Mouse (Mus musculus) kidney, embryonic 14.5 days (tissue): ENCODE data around the gene Dr1. TPM values are rescaled to one million over a fixed set of nuclear protein-coding genes. Genes with fewer than 3 reads are reported as not detected.
"Not testable (repeated sequence)": the region's sequence is repeated elsewhere in the genome, so short reads cannot be mapped to it uniquely, and the experiment has no call there.

ENCODE experiments used
- ATAC-seq: fragments of 200-750 bp; cut with Nextera tagmentation; 2 replicates; pipeline ENCODE4 v1.8.0; 2017; ENCODE audit warnings: moderate number of reproducible peaks, mild to moderate bottlenecking, moderate TSS enrichment, moderate library complexity; ENCODE audit not compliant: low FRiP score, low TSS enrichment
- H3K27ac ChIP-seq: fragments of 300-500 bp; sonication (generic); 2 replicates; pipeline ENCODE4 v1.5.1; 2014; ENCODE audit warnings: low read depth, mild to moderate bottlenecking, low read length, moderate library complexity, mixed read lengths
- H3K27me3 ChIP-seq: fragments of 300-500 bp; sonication (generic); 2 replicates; pipeline ENCODE4 v1.6.1; 2014; ENCODE audit warnings: mild to moderate bottlenecking, low read length; ENCODE audit not compliant: control insufficient read depth, insufficient read depth
- H3K36me3 ChIP-seq: fragments of 300-500 bp; sonication (generic); 2 replicates; pipeline ENCODE4 v1.6.1; 2014; ENCODE audit warnings: low read length, mixed read lengths; ENCODE audit not compliant: control insufficient read depth, insufficient read depth
- H3K4me1 ChIP-seq: fragments of 300-500 bp; sonication (generic); 2 replicates; pipeline ENCODE4 v1.6.1; 2014; ENCODE audit warnings: low read length, mixed read lengths; ENCODE audit not compliant: control insufficient read depth, insufficient read depth
- H3K4me2 ChIP-seq: fragments of 300-500 bp; sonication (generic); replicated peaks from 2 replicates; pipeline ENCODE4 v1.6.1; 2014; ENCODE audit warnings: low read depth, mild to moderate bottlenecking, low read length
- H3K4me3 ChIP-seq: fragments of 300-500 bp; sonication (generic); 2 replicates; pipeline ENCODE4 v1.5.1; 2014; ENCODE audit warnings: mild to moderate bottlenecking, low read length
- H3K9ac ChIP-seq: fragments of 300-500 bp; sonication (generic); 2 replicates; pipeline ENCODE4 v1.6.1; 2014; ENCODE audit warnings: low read depth, mild to moderate bottlenecking, low read length, moderate library complexity
- H3K9me3 ChIP-seq: fragments of 300-500 bp; sonication (generic); 2 replicates; pipeline ENCODE4 v1.6.1; 2016; ENCODE audit warnings: low read length; ENCODE audit not compliant: control insufficient read depth
- WGBS: fragments of 180-500 bp; shearing (Covaris S2); extraction: QIAGEN DNeasy Blood & Tissue Kit; methylation state at CpG from one replicate; pipeline ENCODE4 v1.1.7; 2014; 5-methylcytosine and 5-hydroxymethylcytosine counted together
- polyA plus RNA-seq: library from polyadenylated mRNA; unstranded; fragments of >200 nt; fragmentation: Nextera tagmentation; extraction: Ambion mirVana; gene quantifications from 2 replicates; pipeline ENCODE4 v1.2.1, GENCODE M21; 2014

Gene Dr1
- polyA plus RNA-seq, 1 experiment from 2014 or later, result 49.9 TPM

DNA sequence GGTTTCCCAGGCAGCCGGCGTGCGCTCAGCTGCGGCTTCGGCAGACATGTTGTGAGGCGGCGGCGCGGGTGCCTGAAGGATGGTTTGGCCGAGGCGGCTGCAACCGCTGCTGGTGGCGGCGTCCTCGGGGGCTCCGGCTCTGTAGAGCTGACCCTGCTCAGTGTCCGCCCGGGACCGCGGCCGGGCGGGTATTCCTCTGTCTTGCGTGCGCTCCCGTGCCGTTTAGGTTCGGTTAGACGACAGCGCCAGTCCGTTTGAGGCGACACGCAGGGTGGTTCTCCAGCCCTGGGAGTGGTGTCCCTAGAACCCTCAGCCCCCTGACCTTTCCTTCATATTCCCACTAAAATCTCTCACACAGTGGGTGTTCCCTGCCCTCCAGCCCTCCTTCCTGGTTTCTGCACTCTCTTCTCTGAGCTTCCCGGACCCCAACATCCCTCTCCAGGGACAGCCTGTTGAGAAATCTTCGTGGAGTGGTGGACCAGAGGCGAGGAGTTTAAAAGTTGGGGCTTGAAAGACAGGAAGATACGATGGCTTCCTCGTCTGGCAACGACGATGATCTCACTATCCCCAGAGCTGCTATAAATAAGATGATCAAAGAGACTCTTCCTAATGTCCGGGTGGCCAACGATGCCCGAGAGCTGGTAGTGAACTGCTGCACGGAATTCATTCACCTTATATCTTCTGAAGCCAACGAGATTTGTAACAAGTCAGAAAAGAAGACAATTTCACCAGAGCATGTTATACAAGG lies 540 bp downstream of the Dr1 start:
- H3K36me3 ChIP-seq, result peaks cover 7% of the 10 kb centered on the region; the same call in 1 of the 2 replicates
- under 1% methylated on average over 44 of the region's 44 CpGs for WGBS
- H3K4me3 ChIP-seq, result peak overlapping the region; percentile 96
- H3K4me1 ChIP-seq, result peaks cover 10% of the 10 kb centered on the region
- peak overlapping the region; percentile 52 for H3K4me2 ChIP-seq
- H3K9me3 ChIP-seq, result no peaks in the 10 kb centered on the region
- H3K27ac ChIP-seq, result peak overlapping the region; percentile 84
- H3K9ac ChIP-seq, result peak overlapping the region; percentile 95
- ATAC-seq, result peak; percentile 71
- H3K27me3 ChIP-seq, result no peaks in the 10 kb centered on the region

GRCm38 (mm10) chr5:108269811-108270151 lies 1.1 kb downstream of the Dr1 start:
- H3K4me1 ChIP-seq, result peaks cover 10% of the 10 kb centered on the region
- peak overlapping the region; percentile 52 for H3K4me2 ChIP-seq
- peaks cover 7% of the 10 kb centered on the region; the same call in 1 of the 2 replicates for H3K36me3 ChIP-seq
- H3K9ac ChIP-seq, result peak overlapping the region; percentile 95
- no peak overlapping the region for H3K27ac ChIP-seq
- no peak for ATAC-seq
- peak overlapping the region; percentile 96 for H3K4me3 ChIP-seq
- no peaks in the 10 kb centered on the region for H3K27me3 ChIP-seq
- WGBS, result 6% methylated on average over 7 of the region's 7 CpGs
- H3K9me3 ChIP-seq, result no peaks in the 10 kb centered on the region

DNA sequence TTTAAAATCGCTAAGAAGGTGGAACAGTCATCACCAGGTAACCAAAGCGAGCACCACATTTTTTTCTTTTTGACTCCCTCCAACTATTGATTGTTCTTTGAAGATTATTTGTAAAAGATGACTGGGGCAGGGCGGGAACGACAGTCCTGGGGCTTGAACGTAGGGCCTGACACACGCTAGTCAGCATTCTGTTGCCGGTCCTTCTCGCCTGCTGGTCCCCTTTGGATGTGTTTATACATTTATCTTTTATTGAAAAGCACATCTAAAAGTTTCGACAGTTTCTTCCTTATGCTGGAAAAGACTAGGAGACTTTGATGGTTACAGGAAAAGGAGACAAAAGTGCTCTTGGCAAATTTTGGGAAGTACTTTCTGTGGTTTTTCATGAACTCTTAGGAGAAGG lies 1.7 kb downstream of the Dr1 start:
- no peak for ATAC-seq
- no peaks in the 10 kb centered on the region for H3K9me3 ChIP-seq
- H3K27me3 ChIP-seq, result no peaks in the 10 kb centered on the region
- peaks cover 10% of the 10 kb centered on the region for H3K4me1 ChIP-seq
- peak overlapping the region; percentile 96 for H3K4me3 ChIP-seq
- H3K4me2 ChIP-seq, result peak overlapping the region; percentile 52
- no peak overlapping the region for H3K27ac ChIP-seq
- H3K9ac ChIP-seq, result peak overlapping the region; percentile 95; the same call in 1 of the 2 replicates
- peaks cover 7% of the 10 kb centered on the region; the same call in 1 of the 2 replicates for H3K36me3 ChIP-seq
- WGBS, result 38% methylated on average over 9 of the region's 9 CpGs

DNA sequence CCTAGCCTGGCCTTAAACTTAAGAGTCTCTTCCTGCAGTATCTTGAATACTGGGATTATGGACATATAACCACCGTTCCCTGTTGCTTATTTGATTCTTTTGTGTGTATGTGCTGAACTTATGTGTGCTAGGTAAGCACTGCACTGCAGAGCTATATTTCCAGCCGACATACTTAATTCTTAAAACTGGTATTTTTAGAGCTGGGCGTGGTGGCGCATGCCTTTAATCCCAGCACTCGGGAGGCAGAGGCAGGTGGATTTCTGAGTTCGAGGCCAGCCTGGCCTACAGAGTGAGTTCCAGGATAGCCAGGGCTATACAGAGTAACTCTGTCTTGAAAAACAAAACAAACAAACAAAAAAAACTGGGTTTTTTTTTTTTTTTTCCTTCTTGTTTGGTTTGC lies 2.6 kb downstream of the Dr1 start:
- not testable (repeated sequence) for H3K27ac ChIP-seq, H3K4me3 ChIP-seq, H3K4me1 ChIP-seq, H3K9ac ChIP-seq, ATAC-seq, H3K27me3 ChIP-seq, H3K9me3 ChIP-seq
- H3K36me3 ChIP-seq, result peaks cover 12% of the 10 kb centered on the region; the same call in 1 of the 2 replicates
- peak overlapping the region; percentile 52; the same call in 1 of the 2 replicates for H3K4me2 ChIP-seq
- WGBS, result 91% methylated on average over 6 of the region's 6 CpGs

DNA sequence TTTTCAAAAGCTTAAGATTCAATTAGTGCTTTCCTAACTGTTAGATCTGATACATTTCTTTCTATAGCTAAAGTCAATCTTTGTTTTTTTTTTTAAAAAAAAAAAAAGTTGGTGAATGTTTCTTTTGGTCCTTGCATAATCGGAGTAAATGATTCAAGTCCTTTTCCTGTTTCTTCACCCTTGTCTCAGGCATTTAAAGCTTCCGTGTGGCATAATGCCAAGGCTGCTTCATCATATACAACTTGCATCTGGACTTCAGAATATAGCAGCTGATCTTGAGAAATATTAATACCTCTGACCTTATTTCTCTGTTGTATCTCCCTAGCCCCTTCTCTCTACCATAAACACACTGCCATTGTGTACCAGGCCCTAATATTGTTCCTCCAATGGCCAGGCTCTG lies 18.3 kb downstream of the Dr1 start:
- no peaks in the 10 kb centered on the region for H3K27me3 ChIP-seq
- no peak overlapping the region for H3K4me3 ChIP-seq
- ATAC-seq, result no peak
- H3K4me1 ChIP-seq, result no peaks in the 10 kb centered on the region
- H3K36me3 ChIP-seq, result no peaks in the 10 kb centered on the region
- no peak overlapping the region for H3K9ac ChIP-seq
- no peaks in the 10 kb centered on the region for H3K9me3 ChIP-seq
- H3K4me2 ChIP-seq, result no peak overlapping the region
- H3K27ac ChIP-seq, result no peak overlapping the region
- 77% methylated on average over 2 of the region's 2 CpGs for WGBS

- WGBS, result 73% methylated on average over 3 of the region's 3 CpGs
- Histone ChIP-seq H3K36me3 (no peaks in the 10 kb centered on the region), H3K4me2 (no peak overlapping the region), H3K9ac (no peak overlapping the region), H3K9me3 (no peaks in the 10 kb centered on the region), H3K4me3 (no peak overlapping the region), H3K27me3 (no peaks in the 10 kb centered on the region; the same call in 1 of the 2 replicates), H3K4me1 (no peaks in the 10 kb centered on the region), H3K27ac (no peak overlapping the region)
- ATAC-seq, result no peak
These were observed 32.9 kb downstream of the Dr1 start for GRCm38 (mm10) chr5:108301567-108301966.

- WGBS, result under 1% methylated on average over 57 of the region's 57 CpGs
- H3K4me3 ChIP-seq, result peak within 1 kb of the TSS; percentile 75
- H3K27ac ChIP-seq, result peak within 1 kb of the TSS; percentile 74
- no peaks in the 10 kb centered on the region for H3K27me3 ChIP-seq
- 0 out of 2 replicates have a peak, but pooled peaks cover 3% of the 10 kb centered on the region for H3K4me1 ChIP-seq
- H3K9me3 ChIP-seq, result no peaks in the 10 kb centered on the region
- ATAC-seq, result peak; percentile 99
- H3K4me2 ChIP-seq, result peak within 1 kb of the TSS; percentile 80
- peak within 1 kb of the TSS; percentile 77 for H3K9ac ChIP-seq
- H3K36me3 ChIP-seq, result no peaks in the 10 kb centered on the region
These were observed 43.7 kb downstream of the Dr1 start, which contains the start of gene Pigg for GRCm38 (mm10) chr5:108312224-108313064. Gene Pigg (plus strand): TSS chr5:108312609.

GRCm38 (mm10) chr5:108313065-108313860 lies 44.6 kb downstream of the Dr1 start:
- Histone ChIP-seq H3K27ac (no peak overlapping the region), H3K36me3 (no peaks in the 10 kb centered on the region), H3K4me2 (peak overlapping the region; percentile 80), H3K9me3 (no peaks in the 10 kb centered on the region), H3K9ac (peak overlapping the region; percentile 77), H3K27me3 (no peaks in the 10 kb centered on the region), H3K4me1 (0 out of 2 replicates have a peak, but pooled peaks cover 3% of the 10 kb centered on the region), H3K4me3 (peak overlapping the region; percentile 75)
- ATAC-seq, result no peak
- 6% methylated on average over 16 of the region's 16 CpGs for WGBS
